Mouse (Mus musculus) C2C12 (cell line): ENCODE data around the gene Cers4.

Experiments
- CEBPB ChIP-seq: IDR thresholded peaks from one replicate; pipeline ENCODE4 v1.6.1; 2011; ENCODE audit warnings: low read depth, mild to moderate bottlenecking, control low read depth, moderate library complexity
- CTCF ChIP-seq: IDR thresholded peaks from one replicate; pipeline ENCODE4 v1.5.1; 2011; ENCODE audit not compliant: control insufficient read depth, insufficient read depth, insufficient read length
- USF1 ChIP-seq: IDR thresholded peaks from one replicate; pipeline ENCODE4 v1.6.1; 2011; ENCODE audit warnings: low read depth, mild to moderate bottlenecking, control low read depth, moderate library complexity

DNA sequence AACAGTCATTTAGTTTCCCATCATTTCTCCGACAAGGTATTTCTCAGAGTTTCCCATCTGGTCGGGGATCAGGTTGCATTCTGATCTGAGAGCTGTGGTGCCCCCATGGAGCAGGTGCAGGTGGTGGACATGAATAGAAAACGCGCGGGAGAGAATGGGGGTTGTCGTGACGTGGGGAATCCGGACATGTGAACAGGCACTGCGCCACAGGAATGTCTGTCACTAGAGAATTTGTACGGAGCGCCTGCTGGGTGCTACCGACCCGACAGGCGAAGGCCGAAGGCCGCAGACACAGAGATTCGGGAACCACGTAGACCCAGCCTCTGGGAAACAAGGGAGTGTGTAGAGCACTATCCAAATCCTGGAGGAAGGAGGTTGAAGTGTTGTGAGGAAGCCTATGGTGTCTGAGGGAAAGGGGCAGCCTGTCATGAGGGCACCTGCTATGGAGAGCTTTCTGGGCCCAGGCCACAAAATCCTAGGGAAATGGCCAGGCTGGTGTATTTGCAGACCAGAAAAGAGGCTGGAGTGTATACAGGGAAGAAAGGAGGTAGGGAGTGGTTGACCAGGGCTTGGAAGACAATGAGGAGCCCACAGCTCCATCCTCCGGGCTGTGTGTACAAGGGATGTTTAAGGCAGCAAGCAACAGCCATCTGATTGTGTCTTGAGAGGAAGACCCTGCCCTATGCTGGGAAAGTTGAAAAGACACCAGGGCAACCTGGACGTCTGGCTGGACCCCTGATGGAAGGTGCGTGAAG lies 1.0 kb downstream of the Cers4 start:
- TF ChIP-seq CTCF: no peak
- no peak for TF ChIP-seq USF1
- no peak for TF ChIP-seq CEBPB
